Mouse (Mus musculus): Measurements from ENCODE around the gene Atxn1l.

Atxn1l gene

DNA sequence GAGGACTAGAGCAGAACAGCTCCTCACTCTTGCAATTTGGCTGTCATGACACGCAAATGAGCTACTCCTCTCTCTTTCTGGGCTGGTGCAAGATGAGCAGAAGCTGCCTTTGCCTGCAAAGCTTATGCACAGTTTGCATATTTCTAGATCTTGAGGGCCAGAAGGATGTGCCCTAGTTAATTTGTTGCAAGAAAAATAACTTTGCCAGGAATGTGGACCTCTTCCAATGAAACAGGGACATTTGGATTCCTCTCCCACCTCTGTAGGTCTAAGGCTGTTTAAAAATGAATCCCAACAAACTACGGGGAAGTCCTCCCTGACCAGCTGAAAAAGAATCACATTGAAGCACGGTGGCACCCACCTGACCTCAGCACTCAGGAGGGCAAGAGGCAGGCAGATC is 12.4 kb downstream of the Atxn1l start:
- no peak for DNase-seq

DNA sequence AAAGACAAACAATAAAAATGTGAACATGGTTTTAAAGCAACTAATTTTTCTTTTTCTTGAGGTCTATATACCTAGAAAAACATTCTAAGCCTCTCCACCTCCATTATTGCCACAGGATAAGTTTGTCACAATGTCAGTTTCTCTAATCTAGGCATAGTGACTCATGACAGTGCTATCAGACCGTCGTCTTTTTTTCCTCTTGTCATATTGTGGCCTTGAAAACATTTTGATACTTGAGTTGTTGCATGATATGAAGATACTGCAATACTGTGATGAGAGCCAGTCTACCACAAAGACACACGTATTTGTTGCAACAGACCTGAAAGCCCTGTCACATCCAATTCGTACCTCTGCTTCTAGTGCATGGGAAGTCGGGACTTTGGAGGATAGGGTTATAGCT is 22.6 kb downstream of the Atxn1l start:
- no peak for DNase-seq

DNA sequence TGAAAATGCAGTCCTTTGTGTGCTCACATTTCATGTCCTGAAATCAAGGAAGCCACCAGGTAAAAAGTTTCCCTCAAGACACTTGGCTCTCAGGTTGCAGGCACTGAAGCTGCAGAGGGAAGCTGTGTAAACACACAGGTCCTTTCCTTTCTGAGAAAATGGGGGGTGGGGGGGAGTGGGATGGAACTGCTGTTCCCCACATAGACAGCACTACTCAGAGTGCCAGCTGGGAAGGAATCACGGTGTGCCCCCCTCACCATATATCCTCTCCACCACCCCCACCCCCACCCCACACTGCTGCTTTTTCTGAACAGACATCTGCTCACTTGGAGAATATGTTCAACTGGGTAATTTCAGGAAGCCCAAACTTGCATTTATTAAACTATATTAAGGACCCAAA is 25.0 kb downstream of the Atxn1l start:
- no peak for DNase-seq

DNA sequence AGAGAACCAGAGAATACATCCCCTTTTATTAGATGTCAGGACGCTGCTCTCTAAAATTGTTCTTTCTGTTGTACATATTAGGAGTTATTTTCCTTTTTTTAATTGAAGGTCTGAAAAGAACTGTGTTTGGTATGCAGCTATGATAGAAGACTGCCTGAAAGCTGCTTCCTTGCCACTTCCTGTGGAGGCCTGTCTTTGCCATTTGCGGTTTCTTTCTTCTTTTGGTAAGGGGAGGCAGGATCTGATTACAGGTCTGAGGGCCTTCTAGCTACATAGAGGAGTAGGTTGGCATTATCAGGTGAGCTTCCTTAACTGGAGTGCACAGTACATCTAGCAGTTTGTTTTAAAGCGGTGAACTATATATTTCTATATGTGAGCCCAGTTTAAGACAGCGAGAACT is 29.6 kb downstream of the Atxn1l start:
- no peak for DNase-seq

DNA sequence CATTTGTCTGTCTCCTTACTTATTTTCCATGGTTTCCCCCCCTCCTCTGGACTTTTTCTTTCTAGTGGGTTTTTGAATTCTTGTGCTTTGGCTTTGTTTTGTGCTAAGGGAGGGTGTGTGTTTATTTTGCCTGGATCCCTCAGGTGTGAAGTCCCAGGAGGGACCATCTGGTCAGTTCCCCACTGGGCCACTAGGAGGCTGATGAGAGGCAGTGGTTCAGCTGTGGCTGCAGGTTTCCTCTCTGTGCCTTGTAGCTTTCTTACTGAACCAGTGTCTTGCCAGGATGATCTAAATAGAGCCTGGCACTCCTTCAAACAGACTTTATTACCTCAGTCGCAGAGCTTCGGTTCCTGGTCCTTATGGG is 30.7 kb downstream of the Atxn1l start:
- DNase-seq, result peak; percentile 56

DNA sequence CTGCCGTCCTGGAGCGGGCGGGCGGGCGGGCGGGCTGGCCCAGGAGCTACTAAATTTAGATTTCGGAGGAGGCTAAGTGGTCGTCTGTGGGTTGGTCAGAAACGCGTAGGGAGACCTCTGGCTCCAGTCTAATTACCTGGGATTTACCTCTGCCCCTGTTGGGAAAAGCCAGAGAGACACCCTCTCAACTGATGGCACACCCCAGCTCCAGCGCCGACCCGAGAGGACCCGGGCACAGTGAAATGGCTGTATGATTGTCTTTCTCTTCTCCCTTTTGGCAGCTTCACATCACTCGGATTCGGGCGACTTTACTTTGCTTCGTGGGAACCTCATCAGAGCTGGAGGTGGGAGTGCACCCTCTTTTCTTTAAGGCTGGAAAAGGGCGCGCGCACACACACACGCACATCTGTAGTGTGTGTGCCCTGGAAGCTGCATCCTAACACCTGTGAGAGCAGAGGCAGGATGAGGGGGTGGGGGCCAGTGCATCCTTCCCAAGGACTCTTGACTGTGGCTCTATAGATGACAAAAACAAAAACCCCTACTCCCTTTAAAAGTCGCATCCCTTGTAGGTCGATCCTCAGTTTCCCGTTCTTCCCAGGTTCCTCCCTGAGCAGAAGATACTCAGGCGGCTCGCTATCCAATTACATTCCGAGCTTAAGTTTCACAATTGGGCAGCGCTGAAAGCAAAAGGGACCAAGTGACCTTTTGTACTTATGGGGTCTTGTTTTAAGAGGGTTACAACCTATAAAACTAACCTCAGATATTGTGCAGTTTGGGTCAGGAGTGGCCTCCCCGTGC is 31.3 kb downstream of the Atxn1l start:
- no peak for DNase-seq

DNA sequence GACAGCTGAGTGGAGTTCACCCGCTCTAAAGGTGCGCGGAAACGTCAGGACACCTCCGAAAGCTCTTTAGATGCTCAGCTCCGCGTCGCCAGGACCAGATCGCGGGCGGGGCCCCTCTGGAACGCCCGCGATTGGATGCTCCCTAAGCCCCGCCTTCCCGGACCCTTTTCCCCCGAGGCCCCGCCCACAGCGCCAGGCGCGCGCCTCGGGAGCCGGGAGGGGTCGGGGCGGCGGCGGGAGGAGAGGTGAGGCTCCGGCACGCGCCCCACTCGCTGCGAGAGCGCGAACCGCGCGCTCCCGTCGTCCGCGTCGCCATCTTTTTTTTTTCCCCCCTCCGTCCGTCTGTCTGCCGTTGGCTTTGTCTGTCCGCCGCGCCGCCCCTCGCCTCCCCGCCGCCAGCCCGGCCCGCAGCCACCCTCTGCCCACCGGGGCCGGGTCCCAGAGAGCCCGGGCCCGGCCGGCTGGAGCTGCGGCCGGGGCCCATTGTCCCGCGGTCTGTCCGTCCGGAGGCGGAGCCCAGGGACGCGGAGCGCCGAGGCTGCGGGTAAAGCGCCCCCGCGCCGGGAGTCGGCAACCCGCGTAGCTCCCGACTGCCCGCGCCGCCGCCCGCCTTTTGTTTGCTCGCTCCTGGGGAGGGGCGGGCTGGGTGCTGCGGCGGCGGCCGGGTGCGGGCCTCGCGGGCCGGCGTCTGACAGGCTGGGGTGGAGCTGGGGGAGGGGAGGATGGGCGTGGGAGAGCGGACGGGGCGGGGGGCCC is 32.0 kb downstream of the Atxn1l start, which contains the start of gene Zfp821:
TSS of gene Zfp821 (plus strand) at position 227 of the 756 bp plus-strand sequence.
- DNase-seq, result peak; percentile 95

DNA sequence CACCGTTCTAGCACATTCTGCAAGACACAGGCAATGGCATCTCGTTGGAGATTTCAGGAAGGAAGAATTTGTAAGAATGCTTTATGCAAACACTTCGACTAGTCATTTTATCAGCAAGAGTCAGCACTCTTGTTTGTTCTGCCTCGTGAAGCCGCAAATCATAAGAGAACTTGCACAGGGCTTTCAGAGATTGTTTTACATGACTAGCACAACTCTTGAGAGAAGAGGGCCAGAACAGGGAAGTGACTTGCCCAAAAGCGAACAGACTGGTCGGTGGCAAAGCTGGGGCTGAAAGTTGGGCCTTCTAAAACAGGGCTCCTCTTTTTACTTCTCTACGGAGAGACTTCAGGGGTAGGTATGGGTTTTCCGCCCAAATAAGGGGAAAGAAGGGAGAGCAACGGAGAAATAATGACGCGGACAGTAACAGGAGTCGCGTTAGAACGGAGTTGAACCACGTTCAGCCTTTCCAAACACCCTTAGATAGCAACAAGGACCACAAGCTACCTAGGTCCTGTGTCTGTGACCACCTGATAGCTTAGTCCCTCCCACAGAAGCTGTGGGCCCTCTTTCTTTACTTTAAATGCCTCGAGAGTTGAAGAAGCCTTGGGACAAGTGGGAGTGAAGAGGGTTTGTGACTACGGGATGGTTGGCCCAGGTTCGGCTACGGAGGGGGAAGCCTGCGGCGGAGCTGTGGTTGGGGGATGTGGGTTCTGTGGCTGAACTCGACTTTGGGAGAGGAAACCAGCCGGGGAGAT is 32.8 kb downstream of the Atxn1l start:
- DNase-seq, result peak; percentile 17

DNA sequence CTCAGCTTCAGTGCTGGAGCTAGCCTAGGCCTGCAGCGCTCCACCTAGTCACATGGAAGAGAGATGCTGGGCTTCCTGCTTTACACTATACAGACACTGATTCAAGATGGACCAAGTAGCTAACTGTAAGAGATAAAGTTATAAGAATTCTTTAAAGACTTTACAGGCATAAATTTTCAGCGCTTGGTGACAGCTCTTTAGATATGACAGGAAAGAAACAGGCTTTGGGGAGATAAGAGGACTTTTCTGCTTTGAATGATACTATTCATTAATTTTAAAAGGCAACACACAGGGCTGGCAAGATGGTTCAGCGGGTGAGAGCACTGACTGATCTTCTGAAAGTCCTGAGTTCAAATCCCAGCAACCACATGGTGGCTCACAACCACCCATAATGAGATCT is 39.1 kb downstream of the Atxn1l start:
- DNase-seq, result no peak

DNA sequence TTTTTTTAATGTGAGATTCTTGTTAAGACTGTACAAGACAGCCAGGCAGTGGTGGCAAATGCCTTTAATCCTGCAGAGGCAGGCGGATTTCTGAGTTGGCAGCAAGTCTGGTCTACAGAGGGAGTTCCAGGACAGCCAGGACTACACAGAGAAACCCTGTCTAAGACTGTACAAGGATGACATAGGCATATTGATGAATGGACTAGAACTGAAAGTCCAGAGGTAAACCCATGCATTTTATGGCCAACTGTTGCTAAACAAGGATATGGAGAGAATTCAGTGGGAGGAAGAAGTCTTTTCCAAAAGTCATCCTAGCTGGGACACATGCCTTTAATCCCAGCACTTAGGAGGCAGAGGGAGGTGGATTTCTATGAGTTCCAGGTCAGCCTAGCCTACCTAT is 39.8 kb downstream of the Atxn1l start:
- no peak for DNase-seq

DNA sequence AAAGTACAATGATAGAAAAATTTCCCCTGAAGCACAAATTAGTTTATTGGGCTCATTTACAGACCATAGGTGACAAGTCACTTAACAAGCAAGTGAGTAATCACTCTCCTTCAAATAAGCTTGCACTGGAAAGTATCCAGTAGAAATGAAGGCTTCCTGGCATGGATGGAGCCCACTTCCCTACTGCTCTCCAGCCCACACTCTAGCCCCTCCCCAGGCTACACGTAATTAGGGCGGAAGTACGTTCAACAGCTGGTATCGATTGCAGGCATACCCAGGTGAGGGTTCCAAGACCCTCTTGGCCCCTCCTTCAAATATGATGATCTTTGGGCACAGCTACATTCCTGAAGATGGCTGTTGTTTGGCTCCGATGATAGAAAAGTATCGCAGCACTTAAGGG is 43.4 kb downstream of the Atxn1l start:
- no peak for DNase-seq

DNA sequence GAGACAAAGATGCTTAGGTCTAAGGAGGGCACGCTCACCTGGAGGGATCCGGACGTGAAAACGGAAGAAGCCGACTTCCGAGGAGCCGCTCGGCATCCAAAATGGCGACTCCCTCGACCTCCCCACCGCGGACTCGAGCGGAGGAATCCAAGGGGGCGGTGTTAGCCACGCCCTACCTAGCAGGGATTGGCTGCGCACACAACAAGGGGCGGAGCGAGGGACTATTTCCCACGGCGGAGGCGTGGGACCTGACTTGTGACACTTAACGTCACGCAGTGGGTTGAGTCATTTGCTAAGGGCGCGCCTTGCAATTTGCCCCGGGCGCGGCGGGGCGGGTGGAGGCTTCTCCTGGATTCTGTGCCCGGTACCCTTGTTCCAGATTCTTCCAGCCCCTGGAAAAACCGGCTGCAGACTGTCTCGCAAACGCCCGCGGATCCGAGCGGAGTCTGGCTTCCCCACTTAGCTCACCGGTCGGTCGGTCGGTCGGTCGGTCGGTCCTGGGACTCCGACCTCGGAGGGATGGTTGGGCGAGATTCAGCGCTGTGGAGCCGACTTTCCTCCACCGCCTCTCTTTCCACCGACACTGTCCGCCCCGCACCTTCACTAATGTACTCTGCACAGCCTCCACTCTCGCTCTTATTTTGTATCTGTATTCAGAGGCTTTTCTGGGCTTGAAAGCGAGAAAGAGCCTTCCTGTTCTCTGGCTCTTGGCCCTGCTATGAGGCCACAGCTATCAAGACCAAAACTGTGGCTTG is 44.2 kb downstream of the Atxn1l start, which contains the start of gene Ist1:
TSS of gene Ist1 (minus strand) at position 115 of the 755 bp plus-strand sequence.
- DNase-seq, result peak; percentile 97

DNA sequence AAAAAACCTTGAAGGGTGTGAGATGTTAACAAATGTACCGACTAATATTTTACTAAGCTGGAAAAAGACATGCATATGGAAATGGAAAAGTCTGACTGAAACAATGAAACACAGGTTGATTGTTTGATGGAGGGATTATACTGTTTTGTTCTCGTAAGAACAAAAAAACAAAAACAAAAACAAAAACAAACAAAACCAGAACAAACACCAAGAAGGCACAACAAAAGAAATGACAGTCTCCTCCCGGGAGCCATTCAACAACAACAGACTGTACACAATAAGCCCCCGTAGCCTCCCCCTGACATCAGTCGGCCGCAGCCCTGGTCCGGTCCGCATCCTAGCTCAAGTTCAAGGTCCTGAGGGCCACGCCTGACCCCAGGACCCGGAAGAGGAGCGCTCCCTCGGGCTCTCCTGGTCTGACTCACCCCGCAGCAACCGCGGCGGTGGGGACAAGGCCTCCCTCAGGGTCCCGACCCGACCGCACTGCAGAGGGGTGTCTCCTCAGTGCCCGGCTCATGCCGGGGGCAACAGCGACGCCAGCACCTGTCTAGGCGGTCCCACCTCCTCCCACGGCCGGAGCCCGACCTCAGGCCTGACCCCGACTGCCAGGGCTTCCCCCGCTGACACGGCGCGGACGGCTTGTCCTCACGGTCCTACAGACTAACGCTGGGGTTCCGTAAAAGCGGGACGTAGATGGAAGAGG is 44.9 kb downstream of the Atxn1l start:
- DNase-seq, result no peak

DNA sequence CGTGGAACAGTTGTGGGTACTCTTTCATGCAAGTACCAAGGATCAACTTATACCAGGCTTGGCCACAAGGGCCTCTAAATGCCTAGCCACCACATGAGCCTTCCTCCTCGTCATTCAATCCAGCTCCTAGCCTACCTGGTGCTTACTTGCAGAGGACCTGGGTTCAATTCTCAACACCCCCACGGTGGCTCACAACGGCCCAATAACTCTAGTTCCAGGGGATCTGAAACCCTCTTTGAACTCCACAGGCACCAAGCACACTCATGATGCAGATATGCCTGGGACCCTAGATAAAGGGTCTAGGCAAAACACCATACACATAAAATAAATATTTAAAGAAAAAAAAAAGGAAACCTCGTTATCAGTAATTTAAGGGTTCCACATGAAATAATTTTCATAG is 45.8 kb downstream of the Atxn1l start:
- no peak for DNase-seq

DNA sequence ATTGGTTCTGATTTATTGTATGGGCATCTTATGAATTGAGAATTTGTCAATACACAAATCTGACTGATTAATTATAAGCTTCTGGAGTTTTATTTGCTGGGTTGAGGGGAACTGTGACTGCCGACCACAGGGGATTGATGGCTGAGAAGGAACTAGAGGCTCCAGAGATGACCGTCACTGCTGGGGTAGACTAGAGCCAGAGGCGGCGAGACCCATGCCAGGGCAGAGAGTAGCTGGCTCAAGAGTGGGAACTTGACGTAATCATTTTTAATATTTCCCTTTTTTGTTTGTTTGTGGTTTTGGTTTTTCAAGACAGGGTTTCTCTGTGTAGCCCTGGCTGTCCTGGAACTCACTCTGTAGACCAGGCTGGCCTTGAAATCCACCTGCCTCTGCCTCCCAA is 50.3 kb downstream of the Atxn1l start:
- no peak for DNase-seq

DNA sequence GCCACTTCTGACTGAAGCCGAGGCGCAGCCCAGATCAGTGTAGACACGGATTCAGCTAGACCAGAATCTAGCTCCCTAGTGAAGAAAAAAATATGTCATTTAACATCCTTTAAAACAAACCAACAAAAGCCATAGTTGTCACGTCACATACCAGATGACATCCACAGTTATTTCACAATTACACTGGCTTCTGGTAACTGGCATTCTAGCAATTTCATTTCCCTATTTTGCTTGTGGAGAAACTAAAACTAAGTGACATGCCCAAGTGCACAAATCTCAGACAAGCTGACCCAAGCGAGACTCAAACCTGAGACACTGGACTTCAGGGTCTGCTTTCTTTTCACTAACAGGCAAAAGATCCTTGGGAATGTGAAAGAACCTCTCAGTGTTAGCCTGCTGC is 55.4 kb downstream of the Atxn1l start:
- DNase-seq, result no peak

DNA sequence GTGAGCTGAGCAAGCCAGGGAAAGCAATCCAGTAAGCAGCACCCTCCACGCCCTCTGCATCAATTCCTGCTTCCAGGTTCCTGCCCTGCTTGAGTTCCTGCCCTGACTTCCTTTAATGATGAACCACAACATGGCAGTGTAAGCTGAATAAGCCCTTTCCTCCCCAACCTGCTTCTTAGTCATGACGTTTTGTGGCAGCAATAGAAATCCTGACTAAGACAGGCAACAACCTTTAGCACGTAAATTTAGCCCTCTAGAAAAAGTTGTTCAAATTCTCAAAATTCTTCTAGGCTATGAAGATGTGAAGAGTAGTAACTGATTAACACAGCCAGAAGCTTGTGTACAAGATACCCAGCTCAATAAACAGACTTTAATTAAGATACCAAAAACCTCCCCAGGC is 56.0 kb downstream of the Atxn1l start:
- no peak for DNase-seq

Measured in layer of hippocampus, adult 9-11 months (tissue).